Mouse (Mus musculus) thymus, adult 2 months (tissue): ENCODE data around the gene Zkscan14. TPM values are rescaled to one million over a fixed set of nuclear protein-coding genes. Genes with fewer than 3 reads are reported as not detected.

Source experiments
- DNase-seq: peaks from one replicate; pipeline ENCODE4 v3.0.0; 2021
- H3K27ac ChIP-seq: fragments of 200-500 bp; 2 replicates; pipeline ENCODE4 v1.5.1; 2012; ENCODE audit warnings: low read length, control low read depth; ENCODE audit not compliant: control insufficient read depth, insufficient read depth
- H3K27me3 ChIP-seq: fragments of 200-500 bp; 2 replicates; pipeline ENCODE4 v1.6.1; 2012; ENCODE audit warnings: mild to moderate bottlenecking, low read length, moderate library complexity, mixed read lengths; ENCODE audit not compliant: control insufficient read depth, insufficient read depth
- H3K36me3 ChIP-seq: fragments of 200-500 bp; 2 replicates; pipeline ENCODE4 v1.6.1; 2012; ENCODE audit warnings: mild to moderate bottlenecking, low read length, moderate library complexity; ENCODE audit not compliant: control insufficient read depth, insufficient read depth
- H3K4me1 ChIP-seq: fragments of 200-500 bp; replicated peaks from 2 replicates; pipeline ENCODE4 v1.6.1; 2012; ENCODE audit warnings: low read length; ENCODE audit not compliant: control insufficient read depth, insufficient read depth
- H3K4me3 ChIP-seq: fragments of 200-500 bp; 2 replicates; pipeline ENCODE4 v1.5.1; 2012; ENCODE audit warnings: mild to moderate bottlenecking, low read length, control low read depth, moderate library complexity; ENCODE audit not compliant: control insufficient read depth, insufficient read depth
- CTCF ChIP-seq: fragments of 200-500 bp; IDR thresholded peaks from 2 replicates; pipeline ENCODE4 v1.5.1; 2012; ENCODE audit warnings: mild to moderate bottlenecking, control low read depth, low read length, moderate library complexity, borderline replicate concordance; ENCODE audit not compliant: control insufficient read depth, poor library complexity, insufficient read depth; ENCODE audit errors: extremely low read depth
- POLR2A ChIP-seq: fragments of 200-500 bp; IDR thresholded peaks from 2 replicates; pipeline ENCODE4 v1.6.1; 2012; ENCODE audit warnings: mild to moderate bottlenecking, low read length, control low read depth, moderate library complexity; ENCODE audit not compliant: control insufficient read depth, poor library complexity, insufficient read depth; ENCODE audit errors: extremely low read depth
- WGBS: fragments of 180-500 bp; shearing (Covaris S2); methylation state at CpG from one replicate; pipeline ENCODE4 v1.1.7; 2018; 5-methylcytosine and 5-hydroxymethylcytosine counted together
- polyA plus RNA-seq: library from polyadenylated mRNA; depleted of rRNA; stranded (reverse); fragments of >200 nt; gene quantifications from 2 replicates; pipeline ENCODE4 v1.2.3, GENCODE M21; 2012

Zkscan14 gene
- polyA plus RNA-seq, 1 experiment: 7.6 TPM

DNA sequence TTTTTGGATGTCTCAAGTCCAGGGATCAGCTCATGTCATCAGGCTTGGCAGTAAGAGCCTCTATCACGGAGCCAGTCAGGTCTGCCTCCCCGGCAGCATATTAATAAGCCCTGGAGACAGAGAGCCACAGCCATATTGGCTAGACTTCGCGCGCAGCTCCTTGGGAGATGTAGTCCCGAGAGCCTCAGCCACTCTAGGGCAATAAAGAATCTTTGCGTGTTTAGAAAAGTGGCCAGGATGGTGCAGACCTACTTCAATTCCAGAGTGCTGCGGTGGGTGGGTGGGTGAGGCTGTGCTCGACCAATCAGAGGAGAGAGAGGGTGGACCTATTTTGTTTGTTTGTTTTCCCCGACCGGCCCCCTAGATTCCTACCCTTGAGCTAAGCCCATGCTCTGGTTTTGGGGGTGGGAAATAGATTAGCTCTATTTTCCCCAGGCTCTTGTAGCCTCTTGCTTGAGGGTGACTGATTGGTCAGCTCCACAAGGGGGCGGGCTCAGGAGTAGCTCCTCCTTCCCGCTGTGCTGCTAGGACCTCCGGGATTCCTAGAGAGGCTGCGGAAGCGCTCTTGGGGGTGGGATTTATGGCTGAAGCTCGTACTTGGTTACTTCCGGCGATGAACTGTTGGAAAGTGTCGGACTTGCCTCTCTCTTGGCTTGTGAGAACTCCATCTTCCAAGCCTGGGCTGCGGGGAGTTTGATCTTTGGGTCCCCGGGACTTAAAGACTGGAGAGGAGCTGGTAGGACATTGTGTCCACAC, 2.4 kb upstream of the Zkscan14 start, which contains the start of gene Zkscan5:
Gene Zkscan5, plus strand, starts transcription at position 627 of the 756 bp plus-strand sequence.
- WGBS: under 1% methylated on average over 22 of the region's 22 CpGs
- DNase-seq: peak; percentile 97

DNA sequence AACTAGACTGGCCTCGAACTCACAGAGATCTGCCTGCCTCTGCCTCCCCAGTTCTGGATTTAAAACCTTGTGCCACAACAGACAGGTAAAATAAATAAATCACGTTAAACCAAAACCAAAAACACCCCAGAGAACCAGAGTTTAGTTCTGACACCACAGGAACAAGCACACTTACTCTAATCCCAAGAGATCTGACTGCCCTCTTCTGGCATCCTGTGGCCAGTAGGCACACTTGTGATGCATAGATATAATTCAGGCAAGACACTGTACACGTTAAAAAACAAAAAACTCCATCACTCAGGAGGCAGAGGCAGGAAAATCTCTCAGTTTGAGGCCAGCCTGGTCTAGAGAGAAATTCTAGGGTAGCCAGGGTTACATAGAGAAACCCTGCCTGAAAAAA, 778 bp upstream of the Zkscan14 start:
- no peak for TF ChIP-seq POLR2A
- WGBS: 53% methylated on average over 3 of the region's 3 CpGs
- DNase-seq: no peak

More for the DNA sequence above, 2.4 kb upstream of the Zkscan14 start, which contains the start of gene Zkscan5:
- no peaks in the 10 kb centered on the region for H3K27me3 ChIP-seq
- H3K4me1 ChIP-seq: peaks cover 14% of the 10 kb centered on the region
- peak within 1 kb of the TSS; percentile 77 for H3K4me3 ChIP-seq
- H3K36me3 ChIP-seq: no peaks in the 10 kb centered on the region
- H3K27ac ChIP-seq: peak within 1 kb of the TSS; percentile 59; the same call in 1 of the 2 replicates
- TF ChIP-seq CTCF (no peak), POLR2A (no peak)

DNA sequence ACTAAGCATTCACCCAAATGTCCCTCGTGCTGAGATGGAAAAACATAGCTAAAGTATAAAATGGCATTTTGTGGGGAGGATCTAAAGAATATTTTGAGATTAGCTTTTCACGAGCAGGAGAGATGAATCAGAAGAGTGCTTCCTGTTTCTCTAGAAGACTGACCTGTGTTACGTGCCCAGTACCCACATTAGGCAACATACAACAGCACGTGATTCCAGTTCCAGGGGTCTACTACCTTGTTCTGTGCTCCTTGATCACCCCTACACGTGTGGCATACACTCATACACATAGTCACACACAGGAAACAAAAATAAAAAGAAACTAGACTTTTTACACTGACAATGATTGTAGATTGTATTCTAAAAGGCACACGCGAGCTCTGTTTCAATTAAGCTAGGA, 1.3 kb downstream of the Zkscan14 start:
- Histone ChIP-seq H3K27ac (no peak overlapping the region), H3K4me1 (peaks cover 10% of the 10 kb centered on the region), H3K4me3 (no peak overlapping the region), H3K36me3 (peaks cover 9% of the 10 kb centered on the region), H3K27me3 (no peaks in the 10 kb centered on the region)
- 73% methylated on average over 7 of the region's 7 CpGs for WGBS
- TF ChIP-seq POLR2A (no peak), CTCF (no peak)
- DNase-seq: no peak

More for the DNA sequence above, 778 bp upstream of the Zkscan14 start:
- Histone ChIP-seq H3K27ac (no peak overlapping the region), H3K4me1 (peaks cover 14% of the 10 kb centered on the region), H3K27me3 (no peaks in the 10 kb centered on the region), H3K36me3 (no peaks in the 10 kb centered on the region), H3K4me3 (no peak overlapping the region)

DNA sequence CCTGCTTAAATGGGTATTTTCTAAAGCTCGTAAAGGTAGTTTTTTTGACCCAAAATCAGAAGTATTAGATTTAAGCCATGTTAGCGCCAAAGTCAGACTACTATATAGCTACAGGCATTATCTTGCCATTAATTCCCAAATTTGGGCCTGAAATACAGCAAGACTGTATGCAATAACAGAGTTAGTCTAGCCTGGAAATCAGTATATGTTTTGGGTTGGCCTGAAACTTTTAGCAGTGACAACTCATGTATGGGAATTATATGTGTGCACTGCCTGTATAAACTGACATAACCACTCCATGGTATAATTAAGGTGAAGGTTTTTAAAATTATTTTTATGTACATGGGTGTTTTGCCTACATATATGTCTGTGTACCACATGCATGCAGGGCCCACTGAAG, 9.7 kb downstream of the Zkscan14 start, which contains the start of gene Atp5j2:
Gene Atp5j2, minus strand, starts transcription at position 101 of the 400 bp plus-strand sequence.
- Histone ChIP-seq H3K36me3 (peaks cover 26% of the 10 kb centered on the region), H3K4me1 (peaks cover 11% of the 10 kb centered on the region), H3K4me3 (peak within 1 kb of the TSS; percentile 80), H3K27ac (peak within 1 kb of the TSS; percentile 4), H3K27me3 (no peaks in the 10 kb centered on the region)
- DNase-seq: no peak
- TF ChIP-seq CTCF (no peak), POLR2A (no peak)
- 97% methylated on average over 2 of the region's 2 CpGs for WGBS

DNA sequence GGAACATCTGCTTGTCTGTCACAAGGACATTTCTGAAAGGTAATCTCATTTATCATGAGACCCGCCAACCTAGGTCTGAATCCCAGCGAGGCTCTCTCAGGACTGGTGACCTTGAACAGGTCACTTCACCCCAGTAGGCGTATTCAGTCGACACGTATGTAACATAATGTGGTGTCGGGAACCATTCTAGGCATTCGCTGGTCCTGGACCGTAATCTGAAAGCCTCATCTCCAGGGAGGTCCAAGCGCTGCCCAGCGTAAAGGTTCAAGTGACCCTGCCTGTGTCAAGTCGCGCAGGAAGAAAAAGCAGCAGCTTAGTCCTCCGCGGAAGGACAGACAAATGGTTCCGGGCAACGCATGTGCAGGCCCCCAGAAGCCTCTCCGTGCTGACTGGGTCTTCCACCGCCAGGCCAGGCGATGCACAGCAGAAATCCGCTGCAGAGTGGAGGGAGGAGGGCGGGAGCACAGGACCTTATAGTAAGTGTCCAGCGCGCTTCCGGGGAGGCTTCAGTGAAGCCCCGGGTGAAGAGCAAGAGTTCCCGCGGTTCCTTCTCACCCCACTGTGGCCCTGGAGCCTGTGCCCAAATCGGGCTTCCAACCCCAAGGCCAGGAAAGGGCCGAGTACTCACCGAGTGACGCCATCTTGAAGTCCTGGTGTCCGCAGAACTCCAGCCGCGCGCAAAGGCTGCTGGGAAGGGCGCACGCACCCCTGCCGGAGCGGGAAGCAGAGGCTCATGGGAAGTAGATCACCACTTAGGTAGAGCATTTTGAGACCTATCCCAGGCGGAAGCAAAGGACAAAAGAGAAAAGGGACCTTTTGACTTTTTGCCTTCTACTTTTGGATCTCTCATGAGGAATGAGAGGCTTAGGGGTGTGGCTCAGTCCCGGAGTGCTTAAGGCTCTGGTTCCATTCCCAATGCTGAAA, 10.5 kb downstream of the Zkscan14 start:
- peaks cover 11% of the 10 kb centered on the region for H3K4me1 ChIP-seq
- TF ChIP-seq POLR2A: peak; percentile 59; the same call in 1 of the 2 replicates
- no peak for TF ChIP-seq CTCF
- under 1% methylated on average over 41 of the region's 41 CpGs for WGBS
- H3K27ac ChIP-seq: peak overlapping the region; percentile 4
- peak overlapping the region; percentile 80 for H3K4me3 ChIP-seq
- peak; percentile 91 for DNase-seq
- peaks cover 33% of the 10 kb centered on the region for H3K36me3 ChIP-seq
- H3K27me3 ChIP-seq: no peaks in the 10 kb centered on the region

DNA sequence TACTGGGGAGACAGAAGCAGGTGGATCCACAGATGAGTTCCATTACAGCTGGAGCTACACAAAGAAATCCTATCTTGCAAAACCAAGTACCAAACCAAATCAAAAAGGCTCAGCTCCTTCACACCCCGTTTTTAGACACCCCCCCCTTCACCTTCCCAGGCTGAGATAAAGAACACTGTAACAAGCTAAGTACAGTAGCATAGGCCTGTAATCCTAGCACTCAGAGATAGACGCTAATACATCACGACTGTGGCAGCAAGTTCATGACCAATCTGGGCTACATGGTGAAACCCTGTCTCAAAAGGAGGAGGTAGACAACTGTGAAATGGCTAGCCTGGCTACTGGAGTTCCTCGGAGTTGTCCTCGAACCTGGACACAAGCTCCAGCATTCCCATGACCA, 11.3 kb downstream of the Zkscan14 start:
- Histone ChIP-seq H3K4me3 (no peak overlapping the region; the same call in 1 of the 2 replicates), H3K27ac (no peak overlapping the region), H3K36me3 (peaks cover 33% of the 10 kb centered on the region), H3K4me1 (peaks cover 11% of the 10 kb centered on the region), H3K27me3 (no peaks in the 10 kb centered on the region)
- DNase-seq: no peak
- WGBS: 29% methylated on average over 5 of the region's 5 CpGs
- no peak for TF ChIP-seq CTCF
- no peak for TF ChIP-seq POLR2A
